Mouse (Mus musculus) heart, adult 11 months (tissue): ENCODE data around the gene Pusl1.

Experiments
- DNase-seq: peaks from one replicate; pipeline ENCODE4 v3.0.0; 2022

Pusl1 gene

GRCm38 (mm10) chr4:155891551-155892001 is at the start of gene Pusl1, which contains the start of gene Acap3:
Gene Pusl1 (minus strand): TSS chr4:155891781.
Gene Acap3 (plus strand): TSS chr4:155891822.
- peak; percentile 99 for DNase-seq

- DNase-seq: no peak
Observed at GRCm38 (mm10) chr4:155932031-155932430, 40.5 kb upstream of the Pusl1 start.

- DNase-seq: peak; percentile 82
Observed at GRCm38 (mm10) chr4:155908751-155909150, 17.2 kb upstream of the Pusl1 start.

GRCm38 (mm10) chr4:155908281-155908680 is 16.7 kb upstream of the Pusl1 start:
- peak; percentile 78 for DNase-seq

- DNase-seq: peak; percentile 80
Observed at GRCm38 (mm10) chr4:155907003-155907402, 15.4 kb upstream of the Pusl1 start.

- DNase-seq: no peak
Observed at GRCm38 (mm10) chr4:155906125-155906524, 14.5 kb upstream of the Pusl1 start.

- DNase-seq: peak; percentile 81
Observed at GRCm38 (mm10) chr4:155905634-155906033, 14.1 kb upstream of the Pusl1 start.

- peak; percentile 85 for DNase-seq
Observed at GRCm38 (mm10) chr4:155904318-155905102, 12.9 kb upstream of the Pusl1 start.

- DNase-seq: peak; percentile 88
Observed at GRCm38 (mm10) chr4:155903246-155903645, 11.7 kb upstream of the Pusl1 start.

GRCm38 (mm10) chr4:155901205-155901604 is 9.6 kb upstream of the Pusl1 start:
- peak; percentile 95 for DNase-seq

GRCm38 (mm10) chr4:155899355-155899754 is 7.8 kb upstream of the Pusl1 start:
- peak; percentile 87 for DNase-seq

- DNase-seq: peak; percentile 62
Observed at GRCm38 (mm10) chr4:155898318-155898717, 6.7 kb upstream of the Pusl1 start.

GRCm38 (mm10) chr4:155896461-155896860 is 4.9 kb upstream of the Pusl1 start:
- DNase-seq: peak; percentile 92

GRCm38 (mm10) chr4:155895826-155896225 is 4.2 kb upstream of the Pusl1 start:
- peak; percentile 91 for DNase-seq

- DNase-seq: peak; percentile 98
Observed at GRCm38 (mm10) chr4:155895216-155895615, 3.6 kb upstream of the Pusl1 start.

- peak; percentile 99 for DNase-seq
Observed at GRCm38 (mm10) chr4:155894311-155894881, 2.8 kb upstream of the Pusl1 start.

GRCm38 (mm10) chr4:155893212-155893690 is 1.7 kb upstream of the Pusl1 start:
- DNase-seq: peak; percentile 91

- DNase-seq: no peak
Observed at GRCm38 (mm10) chr4:155892438-155893211, 1.0 kb upstream of the Pusl1 start.

GRCm38 (mm10) chr4:155892017-155892416 is 436 bp upstream of the Pusl1 start:
- peak; percentile 99 for DNase-seq

GRCm38 (mm10) chr4:155891011-155891471 is 540 bp downstream of the Pusl1 start:
- DNase-seq: no peak

- peak; percentile 91 for DNase-seq
Observed at GRCm38 (mm10) chr4:155889316-155889715, 2.3 kb downstream of the Pusl1 start.

- DNase-seq: peak; percentile 72
Observed at GRCm38 (mm10) chr4:155888181-155888580, 3.4 kb downstream of the Pusl1 start.

- DNase-seq: peak; percentile 84
Observed at GRCm38 (mm10) chr4:155887674-155888073, 3.9 kb downstream of the Pusl1 start.
